Mouse (Mus musculus): ENCODE measurements around the gene Glipr2. TPM values are rescaled to one million over a fixed set of nuclear protein-coding genes. Genes with fewer than 3 reads are reported as not detected.

Gene Glipr2
- total and polyA plus RNA-seq, 2 experiments = 0.83 to 1.2 TPM

GRCm38 (mm10) chr4:43972137-43972591, 15.0 kb downstream of the Glipr2 start:
- H3K36me3 ChIP-seq (ENCODE audit: control insufficient read depth, insufficient read depth, low read length) = no peaks in the 10 kb centered on the region
- TF ChIP-seq CTCF (IDR thresholded peaks at IDR 0.05; ENCODE audit: low read depth, low read length) (no peak), POLR2A (IDR thresholded peaks at IDR 0.05; ENCODE audit: extremely low read depth, insufficient read depth, low read length) (no peak)
- no peak overlapping the region; the same call in 1 of the 2 replicates for H3K27ac ChIP-seq (replicated peaks; ENCODE audit: insufficient read depth, low read depth, low read length)
- DNase-seq (ENCODE audit: extremely low read depth, low read depth, low spot score) = peak; percentile 22
- H3K4me3 ChIP-seq (ENCODE audit: insufficient read depth, low read depth, low read length) = no peak overlapping the region
- H3K27me3 ChIP-seq (ENCODE audit: control insufficient read depth, insufficient read depth, low read length) = no peaks in the 10 kb centered on the region
- 17% methylated on average over 8 of the region's 8 CpGs for WGBS
- H3K79me2 ChIP-seq (ENCODE audit: control insufficient read depth, insufficient read depth, low read length) = no peaks in the 10 kb centered on the region
- no peak overlapping the region for H3K9ac ChIP-seq (ENCODE audit: low read depth, low read length)
- peaks cover 4% of the 10 kb centered on the region for H3K4me1 ChIP-seq (ENCODE audit: control insufficient read depth, insufficient read depth, low read length)

- Histone ChIP-seq H3K4me3 (ENCODE audit: insufficient read depth, low read depth, low read length) (no peak overlapping the region), H3K4me1 (ENCODE audit: control insufficient read depth, insufficient read depth, low read length) (peaks cover 4% of the 10 kb centered on the region), H3K79me2 (ENCODE audit: control insufficient read depth, insufficient read depth, low read length) (no peaks in the 10 kb centered on the region), H3K27ac (replicated peaks; ENCODE audit: insufficient read depth, low read depth, low read length) (no peak overlapping the region), H3K36me3 (ENCODE audit: control insufficient read depth, insufficient read depth, low read length) (no peaks in the 10 kb centered on the region), H3K9ac (ENCODE audit: low read depth, low read length) (no peak overlapping the region), H3K27me3 (ENCODE audit: control insufficient read depth, insufficient read depth, low read length) (no peaks in the 10 kb centered on the region)
- DNase-seq (ENCODE audit: extremely low read depth, low read depth, low spot score) = peak; percentile 55
- WGBS = 46% methylated on average over 4 of the region's 4 CpGs
- TF ChIP-seq CTCF (IDR thresholded peaks at IDR 0.05; ENCODE audit: low read depth, low read length) (no peak), POLR2A (IDR thresholded peaks at IDR 0.05; ENCODE audit: extremely low read depth, insufficient read depth, low read length) (no peak)
Observed at GRCm38 (mm10) chr4:43973526-43973981, 16.4 kb downstream of the Glipr2 start.

GRCm38 (mm10) chr4:43974914-43975616, 17.9 kb downstream of the Glipr2 start:
- peak; percentile 86 for DNase-seq (ENCODE audit: extremely low read depth, low read depth, low spot score)
- H3K79me2 ChIP-seq (ENCODE audit: control insufficient read depth, insufficient read depth, low read length) = no peaks in the 10 kb centered on the region
- 35% methylated on average over 10 of the region's 10 CpGs for WGBS
- H3K9ac ChIP-seq (ENCODE audit: low read depth, low read length) = no peak overlapping the region
- no peak overlapping the region for H3K4me3 ChIP-seq (ENCODE audit: insufficient read depth, low read depth, low read length)
- H3K27me3 ChIP-seq (ENCODE audit: control insufficient read depth, insufficient read depth, low read length) = no peaks in the 10 kb centered on the region
- no peak overlapping the region for H3K27ac ChIP-seq (replicated peaks; ENCODE audit: insufficient read depth, low read depth, low read length)
- peaks cover 4% of the 10 kb centered on the region for H3K4me1 ChIP-seq (ENCODE audit: control insufficient read depth, insufficient read depth, low read length)
- TF ChIP-seq POLR2A (IDR thresholded peaks at IDR 0.05; ENCODE audit: extremely low read depth, insufficient read depth, low read length) (no peak), CTCF (IDR thresholded peaks at IDR 0.05; ENCODE audit: low read depth, low read length) (no peak)
- no peaks in the 10 kb centered on the region for H3K36me3 ChIP-seq (ENCODE audit: control insufficient read depth, insufficient read depth, low read length)

- TF ChIP-seq POLR2A (IDR thresholded peaks at IDR 0.05; ENCODE audit: extremely low read depth, insufficient read depth, low read length) (no peak), CTCF (IDR thresholded peaks at IDR 0.05; ENCODE audit: low read depth, low read length) (no peak)
- H3K27me3 ChIP-seq (ENCODE audit: control insufficient read depth, insufficient read depth, low read length) = no peaks in the 10 kb centered on the region
- no peak overlapping the region for H3K27ac ChIP-seq (replicated peaks; ENCODE audit: insufficient read depth, low read depth, low read length)
- H3K9ac ChIP-seq (ENCODE audit: low read depth, low read length) = no peak overlapping the region
- no peak overlapping the region for H3K4me3 ChIP-seq (ENCODE audit: insufficient read depth, low read depth, low read length)
- no peak for DNase-seq (ENCODE audit: extremely low read depth, low read depth, low spot score)
- peaks cover 4% of the 10 kb centered on the region for H3K4me1 ChIP-seq (ENCODE audit: control insufficient read depth, insufficient read depth, low read length)
- 90% methylated on average over 6 of the region's 6 CpGs for WGBS
- H3K36me3 ChIP-seq (ENCODE audit: control insufficient read depth, insufficient read depth, low read length) = no peaks in the 10 kb centered on the region
- no peaks in the 10 kb centered on the region for H3K79me2 ChIP-seq (ENCODE audit: control insufficient read depth, insufficient read depth, low read length)
Observed at GRCm38 (mm10) chr4:43976223-43976740, 19.1 kb downstream of the Glipr2 start.

- DNase-seq (ENCODE audit: extremely low read depth, low read depth, low spot score) = peak; percentile 16
- Histone ChIP-seq H3K9ac (ENCODE audit: low read depth, low read length) (no peak overlapping the region), H3K27me3 (ENCODE audit: control insufficient read depth, insufficient read depth, low read length) (no peaks in the 10 kb centered on the region), H3K4me1 (ENCODE audit: control insufficient read depth, insufficient read depth, low read length) (no peaks in the 10 kb centered on the region), H3K79me2 (ENCODE audit: control insufficient read depth, insufficient read depth, low read length) (no peaks in the 10 kb centered on the region), H3K36me3 (ENCODE audit: control insufficient read depth, insufficient read depth, low read length) (no peaks in the 10 kb centered on the region), H3K27ac (replicated peaks; ENCODE audit: insufficient read depth, low read depth, low read length) (no peak overlapping the region), H3K4me3 (ENCODE audit: insufficient read depth, low read depth, low read length) (no peak overlapping the region)
- TF ChIP-seq CTCF (IDR thresholded peaks at IDR 0.05; ENCODE audit: low read depth, low read length) (no peak), POLR2A (IDR thresholded peaks at IDR 0.05; ENCODE audit: extremely low read depth, insufficient read depth, low read length) (no peak)
- WGBS = 55% methylated on average over 17 of the region's 17 CpGs
Observed at GRCm38 (mm10) chr4:43978521-43979443, 21.6 kb downstream of the Glipr2 start.
